Mouse (Mus musculus): ENCODE measurements around the gene Aprt.

The Aprt gene

GRCm38 (mm10) chr8:122576648-122577022, at the start of gene Aprt:
Aprt (minus strand) TSS chr8:122576909.
- DNase-seq = peak; percentile 96 to 97

DNA sequence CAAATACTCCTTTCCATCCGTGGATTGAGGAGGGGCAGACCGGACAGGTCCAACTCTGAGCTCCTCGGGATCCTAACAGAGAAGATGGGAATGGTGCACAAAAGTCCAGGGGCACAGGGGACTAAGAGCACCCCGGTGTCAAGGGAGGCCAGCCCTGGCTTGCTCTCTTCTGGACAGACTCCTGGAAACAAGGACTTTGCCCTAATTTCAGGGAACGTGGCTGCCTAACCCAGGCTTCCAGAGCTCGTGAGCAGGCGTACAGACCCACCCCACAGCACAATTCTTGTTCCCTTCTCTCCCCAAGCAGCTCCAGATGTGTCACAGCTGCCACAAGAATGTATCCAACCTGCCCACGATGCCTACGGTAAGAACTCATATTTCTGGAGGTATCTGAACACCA, 49.1 kb upstream of the Aprt start:
- DNase-seq = no peak

- DNase-seq = no peak
Observed at GRCm38 (mm10) chr8:122624653-122625052, 47.9 kb upstream of the Aprt start.

DNA sequence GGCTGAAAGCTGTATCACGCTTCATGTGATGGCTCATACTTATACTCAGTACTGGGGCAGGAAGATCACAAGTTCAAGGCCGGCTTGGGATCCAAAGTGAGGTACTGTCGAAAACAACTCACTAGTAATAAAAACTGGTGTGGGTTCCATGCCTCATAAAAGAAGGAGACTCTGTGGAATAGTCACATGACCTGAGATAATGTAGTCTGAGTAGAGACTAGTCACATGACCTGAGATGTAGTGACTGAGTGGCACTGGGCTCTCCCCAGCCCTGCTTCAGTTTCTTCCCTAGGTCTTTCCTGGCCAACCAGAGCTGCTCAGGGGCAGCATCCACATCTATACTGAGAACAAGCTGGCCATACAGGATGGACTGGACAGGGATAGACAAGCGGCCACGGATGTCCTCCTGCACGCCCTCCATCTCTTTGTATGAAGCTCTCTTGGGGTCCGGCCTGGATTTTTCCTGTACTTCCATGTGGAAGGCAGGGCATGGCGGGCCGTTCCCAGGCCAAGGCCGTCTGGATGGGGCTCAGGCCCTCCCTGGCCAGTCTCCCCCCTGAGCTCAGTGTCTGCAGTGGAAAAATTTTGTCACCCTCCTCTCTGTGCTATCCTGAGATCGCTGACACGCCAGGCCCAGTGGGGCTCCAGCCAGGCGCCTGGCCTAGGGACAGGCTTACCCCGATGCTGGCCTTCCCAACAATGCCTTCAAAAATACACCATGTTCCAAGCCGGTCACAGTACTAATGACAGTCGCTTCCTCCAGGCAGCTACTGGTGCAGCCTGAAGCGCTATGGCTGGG, 47.3 kb upstream of the Aprt start:
- no peak for DNase-seq

DNA sequence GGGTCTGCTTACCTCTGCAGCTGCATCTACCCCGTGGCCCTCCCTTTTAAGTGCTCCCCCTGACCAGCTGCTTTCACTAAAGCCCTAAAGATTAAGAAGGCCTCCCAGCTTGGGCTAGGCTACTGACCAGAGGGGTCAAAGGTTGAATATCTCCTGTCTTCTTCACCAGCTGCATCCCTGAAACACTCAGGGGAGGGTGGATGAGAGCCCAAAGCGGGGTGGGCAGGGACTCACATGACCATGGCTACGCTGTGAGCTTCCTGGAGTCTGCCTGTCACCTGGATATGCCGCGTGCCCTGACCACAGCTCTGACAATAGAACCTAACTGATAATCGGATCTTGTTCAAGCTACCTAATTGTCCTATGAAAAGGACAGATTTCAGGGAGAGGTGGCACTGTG, 46.0 kb upstream of the Aprt start, which contains the start of gene Pabpn1l:
TSS of gene Pabpn1l (minus strand) at position 13 of the 400 bp plus-strand sequence.
- no peak for DNase-seq

DNA sequence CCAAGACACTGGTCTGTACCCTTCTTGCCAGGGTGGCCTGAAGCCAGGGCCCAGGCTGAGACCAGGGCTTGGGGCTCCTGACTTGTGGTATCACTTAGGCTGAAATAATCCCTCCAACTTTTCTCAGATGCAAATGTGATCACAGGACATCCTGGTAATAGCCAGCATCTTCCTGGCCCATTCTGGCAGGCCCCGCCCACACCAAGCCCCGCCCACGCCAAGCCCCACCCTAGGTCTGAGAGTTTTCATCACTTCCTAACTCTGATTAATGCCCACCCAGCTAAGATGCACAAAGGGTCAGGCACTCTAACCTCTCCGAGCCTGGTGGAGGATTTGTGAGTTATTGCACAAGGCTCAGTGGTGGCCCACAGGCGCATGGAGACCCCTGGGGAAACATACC, 43.7 kb upstream of the Aprt start:
- DNase-seq = peak; percentile 37 to 45

DNA sequence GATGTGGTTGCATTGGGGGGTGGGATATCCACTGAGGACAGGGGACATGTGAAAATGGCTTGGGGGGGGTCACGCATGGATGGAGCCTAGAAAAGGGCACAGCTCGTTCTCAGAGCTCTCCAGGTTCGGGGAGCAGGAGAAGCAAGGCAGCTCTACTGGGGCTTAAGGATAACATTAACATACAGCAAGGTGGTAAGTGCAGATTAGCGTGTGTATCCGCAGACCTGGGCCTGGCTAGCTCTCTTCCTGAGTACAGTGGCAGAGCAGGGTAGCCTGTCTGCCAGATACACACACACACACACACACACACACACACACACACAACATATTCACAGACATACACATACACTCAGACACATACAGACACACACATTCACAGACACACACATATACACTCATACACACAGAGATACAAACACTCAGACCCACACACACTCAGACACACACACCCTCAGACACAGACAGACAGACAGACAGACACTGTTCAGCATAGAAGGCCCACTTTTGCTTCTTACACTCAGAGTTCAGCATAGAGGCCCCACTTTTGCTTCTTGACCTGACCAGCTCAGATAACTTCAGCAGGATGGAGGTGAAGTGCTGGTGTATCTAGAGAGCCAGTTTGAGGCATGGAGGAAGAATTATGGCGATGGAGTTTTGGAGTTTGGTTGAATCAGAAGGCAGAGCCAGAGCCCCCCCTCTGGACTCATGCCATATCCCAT, 42.1 kb upstream of the Aprt start:
- DNase-seq = no peak

DNA sequence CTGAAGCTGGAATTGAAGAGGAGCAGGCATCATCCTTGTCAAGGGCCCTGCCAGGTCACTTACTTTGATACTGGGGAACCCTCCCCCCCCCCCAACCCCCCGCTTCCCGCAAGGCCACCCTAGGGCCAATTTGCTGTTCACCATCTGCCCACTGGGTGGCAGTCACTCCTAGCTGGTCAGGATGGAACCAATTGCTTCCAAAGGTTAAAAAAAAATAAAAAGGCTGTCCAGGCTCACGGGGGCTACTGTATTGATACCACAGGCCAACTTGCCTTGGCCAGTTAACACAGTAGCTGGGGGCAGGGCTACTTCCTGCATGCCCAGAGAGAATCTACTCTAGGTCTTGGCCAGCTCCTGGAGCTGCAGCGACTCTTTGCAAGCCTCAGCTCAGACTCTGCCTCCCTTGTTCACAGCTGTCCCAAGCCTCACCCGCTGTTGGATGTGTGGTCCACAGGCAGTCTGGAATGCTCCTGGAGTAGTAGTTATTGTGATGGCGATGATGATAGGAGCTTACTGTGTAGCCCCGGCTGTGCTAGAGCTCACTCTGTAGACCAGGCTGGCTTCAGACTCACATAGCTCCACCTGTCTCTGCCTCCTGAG, 41.3 kb upstream of the Aprt start:
- DNase-seq = peak; percentile 93

- peak; percentile 46 to 58 for DNase-seq
Observed at GRCm38 (mm10) chr8:122616181-122616905, 39.6 kb upstream of the Aprt start.

DNA sequence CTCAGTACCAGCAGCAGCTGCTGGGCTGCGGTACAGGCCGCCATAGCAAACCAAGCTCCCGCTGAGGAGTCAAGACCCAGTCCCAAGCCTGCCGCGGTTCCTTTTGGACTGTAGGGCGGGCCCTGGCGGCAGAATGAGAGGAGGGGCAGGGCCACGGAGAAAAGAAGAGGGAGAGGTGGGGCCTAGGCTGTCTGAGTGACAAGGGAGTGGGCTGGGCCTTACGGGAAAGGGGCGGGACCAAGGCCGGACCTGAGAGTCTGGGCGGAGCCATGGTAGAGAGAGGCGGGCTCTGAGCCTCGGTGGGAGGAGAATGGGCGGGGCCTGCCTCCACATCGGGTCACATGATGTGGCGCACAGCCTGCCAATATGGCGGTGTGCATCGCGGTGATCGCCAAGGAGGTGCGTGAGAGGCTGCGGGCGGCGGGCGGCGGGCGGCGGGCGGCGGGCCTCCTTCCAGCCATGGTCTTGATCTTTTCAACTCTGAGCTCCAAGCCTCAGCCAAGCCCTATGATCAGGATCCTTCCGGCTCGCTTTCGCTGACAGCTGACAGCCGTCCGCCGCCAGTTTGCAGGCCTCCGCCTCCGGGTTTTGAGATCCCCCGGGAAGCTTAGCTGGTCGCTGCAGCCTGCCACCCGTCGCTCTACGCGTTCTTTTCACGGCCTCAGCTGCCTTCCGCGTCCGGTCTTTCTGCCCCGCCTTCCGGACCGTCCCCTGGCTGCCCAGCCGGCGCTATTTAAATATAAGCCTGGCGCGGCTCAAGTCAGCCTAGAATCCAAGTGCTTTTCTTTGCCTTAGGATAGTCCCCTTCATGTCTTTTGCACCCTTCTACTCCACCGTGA, 34.8 kb upstream of the Aprt start, which contains the start of the genes Galns and Trappc2l:
TSS of gene Galns (minus strand) at position 169 of the 839 bp plus-strand sequence.
TSS of gene Trappc2l (plus strand) at position 346 of the 839 bp plus-strand sequence.
- peak; percentile 97 to 98 for DNase-seq

DNA sequence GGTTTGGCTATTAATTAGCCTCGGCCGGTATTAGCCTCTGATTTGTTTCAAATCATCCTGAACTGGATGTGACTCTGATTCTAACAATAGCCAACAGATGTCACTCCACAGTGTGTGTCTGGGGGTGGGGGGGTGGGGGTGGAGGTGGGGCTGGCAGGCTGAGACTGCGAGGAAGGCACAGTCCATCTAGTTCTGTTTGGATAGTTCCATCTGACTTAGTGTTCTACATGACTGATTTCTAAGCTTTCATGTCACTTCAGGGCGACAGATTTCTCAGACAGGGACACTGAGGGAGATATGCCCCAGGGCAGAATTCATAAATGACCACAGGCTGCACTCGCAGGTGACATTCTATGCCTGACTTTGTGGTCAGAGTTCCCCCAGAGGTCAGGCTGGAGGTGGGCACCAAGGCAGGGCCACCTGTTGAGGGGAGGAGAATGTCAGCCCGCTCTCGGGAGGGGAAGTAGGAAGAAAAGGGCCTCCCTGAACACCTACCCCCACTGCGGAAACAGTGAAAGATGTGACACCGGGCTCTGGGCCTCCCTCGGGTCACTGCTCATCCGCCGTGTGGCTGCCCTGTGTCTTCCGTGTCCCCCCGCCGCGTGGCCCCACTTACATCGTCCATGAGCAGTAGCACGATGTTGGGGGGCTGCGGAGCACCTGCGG, 34.0 kb upstream of the Aprt start:
- no peak for DNase-seq

- DNase-seq = no peak
Observed at GRCm38 (mm10) chr8:122610209-122610608, 33.5 kb upstream of the Aprt start.

- no peak for DNase-seq
Observed at GRCm38 (mm10) chr8:122606810-122607209, 30.1 kb upstream of the Aprt start.

- no peak for DNase-seq
Observed at GRCm38 (mm10) chr8:122605367-122605766, 28.7 kb upstream of the Aprt start.

- DNase-seq = no peak
Observed at GRCm38 (mm10) chr8:122604640-122605039, 27.9 kb upstream of the Aprt start.

GRCm38 (mm10) chr8:122600666-122601065, 24.0 kb upstream of the Aprt start:
- no peak for DNase-seq

- DNase-seq = no peak
Observed at GRCm38 (mm10) chr8:122596031-122596430, 19.3 kb upstream of the Aprt start.

- DNase-seq = no peak
Observed at GRCm38 (mm10) chr8:122593783-122594507, 17.2 kb upstream of the Aprt start.

DNA sequence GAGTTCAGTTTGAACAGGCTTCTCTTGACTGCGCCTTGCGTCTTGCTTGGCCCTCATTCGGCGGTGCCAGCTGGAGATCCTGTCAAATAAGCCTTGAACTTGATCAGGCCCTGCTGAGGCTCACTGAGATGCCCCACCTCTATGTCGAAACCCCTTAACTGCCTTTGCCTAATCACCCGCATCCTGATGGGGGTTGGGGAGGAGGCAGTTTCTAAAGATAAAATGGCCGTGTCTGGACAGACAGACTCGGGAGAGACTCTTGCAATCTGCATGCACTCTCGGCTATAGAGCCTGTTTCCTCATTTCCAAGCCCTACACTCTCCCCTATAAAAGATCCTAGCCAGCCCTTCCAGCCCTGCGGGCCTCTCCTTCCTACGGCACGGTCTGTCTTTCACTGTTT, 16.5 kb upstream of the Aprt start:
- no peak for DNase-seq

DNA sequence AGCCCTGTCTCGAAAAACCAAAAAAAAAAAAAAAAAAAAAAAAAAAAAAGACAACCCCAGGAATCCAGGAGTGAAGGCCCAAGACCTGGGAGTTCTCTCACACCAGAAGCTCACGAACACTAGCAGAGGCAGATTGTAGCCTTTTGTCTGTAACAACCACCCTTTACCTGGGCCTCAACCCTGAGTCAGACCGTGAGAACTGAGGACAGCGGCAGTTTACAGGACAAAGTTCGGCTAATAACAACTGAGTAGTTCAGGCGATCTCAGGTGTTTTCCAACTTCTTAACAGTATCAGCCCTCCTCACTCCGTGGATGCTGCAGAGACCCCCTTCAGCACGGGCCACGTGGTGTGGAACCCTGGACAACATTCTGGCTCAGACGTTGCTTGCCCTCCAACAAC, 10.0 kb upstream of the Aprt start:
- DNase-seq = no peak

GRCm38 (mm10) chr8:122586171-122586570, 9.5 kb upstream of the Aprt start:
- DNase-seq = peak in 1 of 2 experiments; percentile 60

Measured in kidney, postnatal 4 days (tissue).